Mouse (Mus musculus): ENCODE data around the gene Upb1. TPM values are rescaled to one million over a fixed set of nuclear protein-coding genes. Genes with fewer than 3 reads are reported as not detected.

Upb1 gene
- polyA plus RNA-seq, 1 experiment, result not detected

DNA sequence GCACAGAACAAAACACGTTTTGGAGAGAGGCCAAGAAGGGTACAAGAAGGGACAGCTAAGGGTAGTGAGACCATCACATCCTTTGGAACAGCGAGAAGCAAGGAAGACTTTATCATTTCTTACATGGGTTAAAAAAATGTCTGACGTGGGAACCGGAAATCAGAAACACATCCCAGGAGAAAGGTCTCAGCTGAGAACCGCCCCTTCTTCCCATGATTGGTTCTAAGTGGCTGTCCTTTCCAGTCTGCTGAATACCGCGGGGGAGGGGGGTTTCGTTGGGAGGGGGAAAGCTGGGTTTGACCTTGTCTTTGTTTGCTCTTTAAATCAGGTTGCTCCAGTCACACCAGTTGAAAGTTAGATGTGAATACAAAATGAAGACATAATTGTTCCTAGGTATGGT lies 44.1 kb downstream of the Upb1 start:
- TF ChIP-seq GATA1 (IDR thresholded peaks at IDR 0.05; ENCODE audit: low read length), result no peak

DNA sequence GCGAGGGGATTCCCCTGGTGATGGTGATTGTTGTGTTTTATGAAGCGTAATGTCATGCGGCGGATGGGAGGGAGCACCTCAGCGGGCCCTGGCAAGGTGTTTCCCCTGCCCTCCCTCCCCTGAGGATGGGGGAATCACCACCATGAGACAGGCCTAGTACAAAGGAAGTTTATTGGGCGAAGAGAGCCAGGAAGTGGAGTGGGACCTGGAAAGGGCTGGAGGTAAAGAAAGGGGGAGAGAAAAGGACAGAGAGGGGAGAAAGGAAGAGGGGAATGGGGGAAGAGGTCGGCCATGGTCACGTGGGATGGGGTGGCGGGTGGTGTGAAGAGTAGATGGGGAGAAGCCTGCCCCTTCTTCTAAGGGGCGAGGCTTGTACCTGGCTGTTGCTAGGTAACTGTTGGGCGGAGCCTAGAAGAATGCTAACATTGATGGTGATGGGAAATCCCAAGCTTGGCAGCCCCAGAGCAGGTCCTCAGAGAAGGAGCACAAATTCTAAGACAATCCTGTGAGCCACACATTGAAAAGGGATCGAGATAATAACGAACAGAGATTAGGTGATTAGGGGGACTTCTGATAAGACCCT lies 45.7 kb downstream of the Upb1 start:
- no peak for TF ChIP-seq GATA1 (IDR thresholded peaks at IDR 0.05; ENCODE audit: low read length)

DNA sequence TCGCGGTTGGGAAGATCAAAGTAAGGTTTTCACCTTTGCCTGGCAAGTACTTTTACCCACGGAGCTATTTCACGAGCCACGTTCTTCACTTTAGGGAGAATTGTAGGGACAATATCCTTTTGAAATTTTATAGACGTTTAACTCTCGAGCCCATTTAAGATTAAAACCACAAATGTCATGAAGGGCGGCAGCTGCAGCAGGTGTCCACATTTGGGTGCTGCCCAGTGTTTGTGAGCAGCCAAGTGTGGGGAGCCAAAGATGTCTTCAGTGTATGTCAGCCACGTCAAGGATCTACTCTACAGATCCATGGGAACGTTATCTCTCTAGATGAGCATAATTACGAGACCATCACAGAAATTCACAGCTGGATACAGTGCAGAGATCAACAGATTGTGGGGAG lies 46.6 kb downstream of the Upb1 start:
- no peak for TF ChIP-seq GATA1 (IDR thresholded peaks at IDR 0.05; ENCODE audit: low read length)

DNA sequence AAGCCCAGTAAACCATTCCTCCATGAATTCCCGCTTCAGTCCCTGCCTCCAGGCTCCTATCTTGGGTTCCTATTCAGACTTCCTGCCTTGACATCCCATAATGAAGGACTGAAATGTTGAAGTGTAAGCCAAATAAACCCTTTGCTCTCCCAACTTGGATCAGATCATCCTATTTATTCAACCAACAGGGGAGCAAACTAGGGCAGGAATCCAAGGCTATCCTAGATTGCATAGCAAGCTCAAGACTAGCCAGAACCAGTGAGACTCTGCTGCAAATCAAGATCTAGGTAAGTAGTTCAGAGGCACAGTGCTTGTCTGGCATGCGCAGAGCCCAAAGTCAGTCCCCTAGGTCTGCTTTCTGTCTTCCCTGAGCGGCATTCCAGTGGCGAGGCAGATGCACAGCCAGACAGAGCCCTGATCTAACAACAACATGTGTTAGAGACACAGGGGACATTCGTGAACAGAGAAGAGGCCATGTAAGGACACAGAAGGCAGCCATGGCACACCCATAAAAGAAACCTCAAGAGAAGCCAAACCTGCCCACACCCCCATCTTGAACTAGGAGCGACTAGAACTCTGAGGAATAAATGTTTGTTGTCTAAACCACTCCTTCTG lies 48.0 kb downstream of the Upb1 start:
- TF ChIP-seq GATA1 (IDR thresholded peaks at IDR 0.05; ENCODE audit: low read length), result no peak

DNA sequence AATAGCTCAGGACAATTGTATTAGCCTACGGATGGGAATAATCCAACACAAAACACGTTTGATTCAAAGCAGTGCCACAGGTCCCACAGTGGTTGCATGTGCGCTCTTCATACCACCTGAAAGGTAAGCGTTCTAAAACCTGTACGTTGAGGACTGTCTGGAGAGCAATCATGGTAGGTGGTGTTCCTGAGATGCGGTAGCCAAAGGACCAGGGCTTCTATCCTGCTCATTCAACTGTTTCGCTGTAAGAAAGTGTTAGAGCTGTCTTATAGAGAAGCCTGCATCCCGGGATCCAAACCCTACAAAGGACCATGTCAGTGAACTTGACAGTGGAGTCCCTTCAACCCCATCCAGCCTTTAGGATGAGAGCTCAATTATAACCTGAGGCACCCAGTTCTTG lies 49.4 kb downstream of the Upb1 start:
- no peak for TF ChIP-seq GATA1 (IDR thresholded peaks at IDR 0.05; ENCODE audit: low read length)

DNA sequence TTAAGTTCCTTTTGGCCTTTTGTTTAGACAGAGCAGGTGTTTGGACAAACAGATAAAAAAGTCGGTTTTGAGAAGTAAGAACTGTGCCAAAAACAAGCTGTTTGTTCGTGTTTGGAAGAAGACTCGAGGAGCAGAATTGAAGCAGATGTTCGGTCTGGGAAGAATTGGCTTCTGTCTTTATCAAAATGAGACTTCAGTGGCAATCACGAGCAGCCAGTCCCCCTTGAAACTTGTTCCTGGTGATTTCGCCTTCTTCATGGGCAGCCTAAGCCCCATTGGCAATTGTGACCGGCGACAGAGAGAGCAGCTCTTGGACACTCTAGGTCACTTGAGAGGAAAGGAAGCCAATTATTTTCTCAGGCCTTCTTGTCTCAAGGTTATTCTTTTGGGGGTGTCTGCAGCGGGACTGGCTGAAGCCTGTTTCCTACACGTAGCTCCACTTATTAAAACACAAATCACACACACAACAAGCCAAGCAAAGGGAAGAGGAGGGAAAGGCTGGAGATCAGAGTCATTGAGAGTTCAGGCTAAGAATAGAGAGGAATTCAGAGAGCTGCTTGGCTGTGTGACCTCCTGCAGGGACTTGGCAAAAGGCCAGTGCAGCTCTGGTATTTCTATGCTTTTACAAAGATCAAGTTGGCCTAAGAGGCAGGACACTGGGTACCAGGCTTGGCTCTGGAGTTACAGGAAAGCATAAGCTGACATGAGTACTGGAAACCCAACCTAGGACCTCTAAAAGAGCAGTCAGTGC lies 50.3 kb downstream of the Upb1 start:
- TF ChIP-seq GATA1 (IDR thresholded peaks at IDR 0.05; ENCODE audit: low read length), result no peak

DNA sequence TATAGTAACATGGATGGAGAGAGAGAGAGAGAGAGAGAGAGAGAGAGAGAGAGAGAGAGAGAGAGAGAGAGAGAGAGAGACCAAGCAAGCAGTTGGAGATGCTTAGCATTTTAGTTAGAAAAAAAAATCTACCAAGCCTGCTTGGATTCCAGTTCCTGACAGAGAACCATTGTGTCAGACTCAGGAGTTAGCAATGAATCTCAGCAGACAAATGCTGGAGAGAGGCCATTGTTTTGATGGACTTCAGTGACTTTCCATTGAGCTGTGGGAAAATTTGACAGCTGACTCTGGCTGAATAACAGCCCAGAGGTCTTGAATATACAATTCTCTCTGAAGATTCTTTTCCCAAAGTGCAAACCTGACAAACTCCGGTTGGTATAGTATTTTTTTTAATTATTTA lies 56.9 kb downstream of the Upb1 start:
- no peak for TF ChIP-seq GATA1 (IDR thresholded peaks at IDR 0.05; ENCODE audit: low read length)

DNA sequence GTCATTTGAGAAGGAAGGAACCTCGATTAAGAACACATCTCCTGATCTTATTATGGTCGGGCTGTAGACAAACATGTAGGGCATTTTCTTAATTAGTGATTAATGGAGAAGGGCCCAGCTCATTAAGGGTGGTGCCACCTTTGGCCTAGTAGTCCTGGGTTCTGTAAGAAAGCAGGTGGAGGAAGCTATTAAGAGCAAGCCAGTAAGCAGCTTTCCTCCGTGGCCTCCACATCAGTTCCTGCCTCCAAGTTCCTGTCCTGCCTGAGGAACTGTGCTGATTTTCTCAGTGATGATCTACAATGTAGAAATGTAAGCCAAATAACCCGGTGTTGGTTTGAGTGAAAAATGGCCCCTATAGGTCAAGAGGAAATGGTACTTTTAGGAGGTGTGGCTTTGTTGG lies 57.4 kb downstream of the Upb1 start:
- TF ChIP-seq GATA1 (IDR thresholded peaks at IDR 0.05; ENCODE audit: low read length), result no peak

DNA sequence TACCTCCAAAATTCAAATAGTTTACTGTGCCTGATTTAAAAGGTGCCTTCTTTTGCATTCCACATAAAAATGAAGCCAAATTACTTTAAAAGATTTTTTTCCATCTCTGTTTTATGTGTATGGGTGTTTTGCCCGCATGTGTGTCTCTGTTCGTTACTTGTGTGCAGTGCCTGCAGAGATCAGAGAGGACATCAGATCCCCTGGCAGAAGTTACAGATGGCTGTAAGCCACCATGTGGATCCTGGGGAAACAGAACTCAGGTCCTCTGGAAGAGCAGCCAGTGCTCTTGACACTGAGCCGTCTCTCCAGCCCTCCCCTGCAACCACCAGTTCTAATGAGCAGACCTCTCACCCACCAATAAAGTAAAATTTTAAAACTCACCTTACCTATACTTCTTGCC lies 61.8 kb downstream of the Upb1 start:
- no peak for TF ChIP-seq GATA1 (IDR thresholded peaks at IDR 0.05; ENCODE audit: low read length)

DNA sequence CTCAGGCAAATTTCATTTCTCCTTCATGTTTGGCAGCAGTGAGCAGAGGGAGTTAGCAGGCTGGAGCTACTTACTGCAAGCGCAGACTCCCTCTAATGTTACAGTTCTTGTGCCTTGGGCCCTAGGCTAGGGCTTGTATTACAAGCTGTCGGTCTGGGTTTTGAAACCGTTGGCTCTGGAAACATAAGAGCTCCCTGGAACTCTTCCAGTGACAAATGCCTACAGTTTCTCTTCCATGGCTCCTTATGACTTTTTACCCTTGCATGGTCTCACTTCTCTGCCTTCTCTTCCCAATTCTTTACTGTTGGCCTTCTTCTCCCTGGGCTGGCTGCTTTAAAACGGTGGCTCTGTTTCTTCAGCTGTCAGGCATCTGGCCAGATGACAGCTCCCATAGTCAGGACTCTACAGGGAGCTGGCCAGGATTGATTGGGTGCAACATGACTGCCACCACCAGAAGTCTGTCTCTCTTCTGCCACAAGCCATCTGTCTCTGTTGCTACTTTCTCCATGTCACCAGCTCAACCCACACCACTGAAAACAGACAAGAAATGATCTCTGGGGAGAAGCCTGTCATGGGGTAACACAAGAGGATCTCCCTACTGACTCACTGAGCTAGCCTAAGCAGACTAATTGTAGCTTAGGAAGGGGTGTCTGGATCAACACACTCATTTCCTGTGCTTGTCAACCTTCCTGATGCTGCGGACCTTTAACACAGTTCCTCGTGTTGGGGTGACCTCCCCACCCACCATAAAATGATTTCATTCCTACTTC lies 65.1 kb downstream of the Upb1 start:
- no peak for TF ChIP-seq GATA1 (IDR thresholded peaks at IDR 0.05; ENCODE audit: low read length)

DNA sequence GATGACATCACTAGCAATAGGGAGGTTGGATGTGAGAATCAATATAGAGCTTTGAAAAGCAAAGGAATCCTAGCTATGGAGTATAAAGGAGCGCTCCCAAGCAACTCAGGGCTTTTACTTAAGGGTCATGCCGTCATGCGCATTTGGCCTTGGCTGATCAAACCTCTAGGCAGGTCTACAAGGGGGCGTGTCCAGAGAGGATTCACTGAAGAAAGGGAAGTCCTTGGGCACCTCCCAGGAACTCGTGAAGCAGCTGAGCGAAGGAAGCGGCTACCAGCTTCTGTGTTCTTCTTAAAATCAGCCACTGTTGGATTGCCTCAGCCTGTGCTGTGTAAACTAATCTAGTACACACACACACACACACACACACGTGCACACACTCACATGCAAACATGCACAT lies 72.5 kb downstream of the Upb1 start:
- TF ChIP-seq GATA1 (IDR thresholded peaks at IDR 0.05; ENCODE audit: low read length), result no peak

DNA sequence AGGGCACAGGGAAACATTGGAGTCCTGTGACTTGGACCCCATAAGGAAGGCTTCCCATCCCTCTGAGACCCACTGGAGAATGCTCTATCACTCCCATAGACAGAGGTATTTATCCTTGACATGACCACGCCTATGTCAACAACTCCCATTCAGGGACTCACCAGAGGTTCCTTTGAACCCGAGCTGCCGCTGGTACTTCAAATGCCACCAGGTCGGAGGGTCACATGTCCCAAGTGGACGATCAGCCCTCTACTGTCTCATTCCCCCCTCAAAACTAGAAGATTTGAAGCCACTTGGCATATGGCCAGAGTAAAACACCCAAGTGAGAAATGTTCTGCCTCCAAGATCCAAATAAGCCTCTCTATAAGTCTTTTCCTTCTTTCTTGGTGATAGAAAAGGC lies 73.7 kb downstream of the Upb1 start:
- no peak for TF ChIP-seq GATA1 (IDR thresholded peaks at IDR 0.05; ENCODE audit: low read length)

DNA sequence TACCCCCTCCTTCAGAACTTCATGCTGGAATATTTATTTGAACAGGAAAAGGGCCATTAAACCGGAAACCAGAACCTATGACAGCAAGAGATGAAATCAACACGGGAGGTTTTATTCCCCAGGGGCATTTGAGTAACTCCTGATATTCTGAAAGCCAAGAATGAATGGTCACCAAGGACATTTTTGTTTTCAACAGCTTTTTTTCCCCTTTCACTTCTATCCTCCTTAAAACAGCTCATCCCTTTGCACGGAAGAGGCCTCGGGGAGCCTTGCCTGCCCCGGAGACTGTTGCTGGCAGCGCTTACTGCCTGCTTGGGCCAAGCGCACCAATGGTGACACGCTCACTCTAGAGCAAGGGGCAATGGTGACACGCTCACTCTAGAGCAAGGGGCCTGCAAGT lies 76.1 kb downstream of the Upb1 start:
- TF ChIP-seq GATA1 (IDR thresholded peaks at IDR 0.05; ENCODE audit: low read length), result no peak

DNA sequence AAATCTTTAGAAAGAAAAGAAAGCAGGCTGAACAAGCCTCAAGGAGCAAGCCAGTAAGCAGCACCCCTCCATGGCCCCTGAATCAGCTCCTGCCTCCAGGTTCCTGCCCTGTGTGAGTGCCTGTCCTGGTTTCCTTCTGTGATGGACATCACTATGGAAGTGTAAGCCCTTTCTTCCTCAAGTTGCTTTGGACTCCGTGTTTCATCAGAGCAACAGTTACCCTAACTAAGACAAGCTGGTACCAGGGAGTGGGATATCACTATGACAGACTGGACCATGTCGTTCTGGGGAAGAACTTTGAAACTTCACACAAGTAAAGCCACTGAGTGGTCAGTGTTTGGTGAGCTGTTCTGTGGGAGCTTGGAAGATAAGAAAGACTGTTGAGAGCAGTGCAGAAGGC lies 79.0 kb downstream of the Upb1 start:
- TF ChIP-seq GATA1 (IDR thresholded peaks at IDR 0.05; ENCODE audit: low read length), result no peak

DNA sequence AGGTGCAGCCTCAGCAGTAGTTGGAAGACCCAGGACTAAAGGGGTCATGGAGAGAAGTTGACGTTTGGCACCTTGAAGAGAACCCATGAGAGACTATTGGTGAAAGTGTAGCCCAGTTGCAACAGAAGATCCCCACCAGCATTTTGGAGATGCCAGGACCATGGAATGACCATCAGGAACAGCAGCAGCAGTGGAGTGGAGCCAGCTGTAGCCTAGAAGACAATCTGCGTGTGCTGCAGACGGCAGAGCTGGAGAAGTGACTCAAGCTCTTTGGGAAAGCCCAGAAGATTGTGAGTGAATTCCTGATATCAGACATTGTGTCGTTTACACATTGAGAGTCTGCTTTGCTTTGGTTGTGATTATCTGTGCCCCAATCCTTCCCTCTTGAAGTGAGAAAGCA lies 80.8 kb downstream of the Upb1 start:
- TF ChIP-seq GATA1 (IDR thresholded peaks at IDR 0.05; ENCODE audit: low read length), result no peak

DNA sequence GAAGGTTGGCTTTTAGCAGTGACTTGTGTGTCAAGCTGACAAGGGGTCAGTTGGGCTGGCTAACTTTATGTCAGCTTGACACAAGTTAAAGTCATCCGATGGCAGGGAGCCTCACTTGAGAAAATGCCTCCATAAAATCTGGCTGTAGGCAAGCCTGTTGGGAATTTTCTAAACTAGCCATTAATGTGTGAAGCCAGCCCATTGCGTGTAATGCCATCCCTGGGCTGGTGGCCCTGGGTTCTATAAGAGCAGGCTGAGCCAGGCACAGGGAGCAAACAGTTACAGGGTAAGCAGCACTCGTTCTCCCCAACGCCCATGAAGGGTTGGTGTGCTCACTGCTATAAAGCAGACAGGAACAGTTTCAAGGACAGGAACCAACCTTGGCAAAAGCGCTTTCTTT lies 81.4 kb downstream of the Upb1 start:
- TF ChIP-seq GATA1 (IDR thresholded peaks at IDR 0.05; ENCODE audit: low read length), result no peak
